Mouse (Mus musculus) gastrocnemius, postnatal 25 days (tissue): Measurements from ENCODE around the gene Taar8b. TPM values are rescaled to one million over a fixed set of nuclear protein-coding genes. Genes with fewer than 3 reads are reported as not detected.

Experiments
- total RNA-seq, 2 experiments: library from RNA; stranded (reverse); gene quantifications; 1 replicate in 1 of 2; 2 replicates in 1 of 2; pipeline ENCODE4 v1.2.3; 2021

Gene Taar8b
- total RNA-seq, 2 experiments from 2014 or later, result not detected

Other genes starting within 250 kb of the Taar8b start
- gene Vnn3, start 240.8 kb downstream of the Taar8b start, total RNA-seq, result under 1 TPM in 1 of 2 experiments, not detected in 1; 0.56 TPM
- gene Vnn1, start 197.6 kb downstream of the Taar8b start, total RNA-seq, result under 1 TPM in 1 of 2 experiments, not detected in 1; 0.78 TPM
- not detected for gene Taar1, start 171.9 kb downstream of the Taar8b start, total RNA-seq
- gene Taar2, start 153.7 kb downstream of the Taar8b start, total RNA-seq, result not detected
- not detected for gene Taar3, start 142.7 kb downstream of the Taar8b start, total RNA-seq
- gene Taar4, start 131.8 kb downstream of the Taar8b start, total RNA-seq, result not detected
- gene Taar5, start 121.6 kb downstream of the Taar8b start, total RNA-seq, result not detected
- not detected for gene Taar6, start 106.6 kb downstream of the Taar8b start, total RNA-seq
- gene Taar7a, start 98.8 kb downstream of the Taar8b start, total RNA-seq, result not detected
- not detected for gene Taar7b, start 92.4 kb downstream of the Taar8b start, total RNA-seq
- gene Taar7d, start 65.1 kb downstream of the Taar8b start, total RNA-seq, result not detected
- not detected for gene Taar7e, start 54.7 kb downstream of the Taar8b start, total RNA-seq
- not detected for gene Taar7f, start 42.8 kb downstream of the Taar8b start, total RNA-seq
- not detected for gene Taar8a, start 15.8 kb downstream of the Taar8b start, total RNA-seq
- gene Taar8c, start 9.6 kb upstream of the Taar8b start, total RNA-seq, result not detected
- not detected for gene Taar9, start 17.2 kb upstream of the Taar8b start, total RNA-seq
- 10 to 100 TPM; 23.6 to 24.1 TPM for gene Stx7, start 57.0 kb upstream of the Taar8b start, total RNA-seq
- under 1 TPM; 0.56 to 0.69 TPM for gene Moxd1, start 131.2 kb upstream of the Taar8b start, total RNA-seq